Mouse (Mus musculus): ENCODE results near the gene Osbpl8. TPM values are rescaled to one million over a fixed set of nuclear protein-coding genes. Genes with fewer than 3 reads are reported as not detected.

The Osbpl8 gene
- total and polyA plus RNA-seq, 3 experiments = 10.9 to 73.7 (median 70.0) TPM

- 0 out of 2 replicates have a peak, but pooled peaks cover 2% of the 10 kb centered on the region for H3K79me2 ChIP-seq (replicated peaks; ENCODE audit: control insufficient read depth, insufficient read depth, low read length)
- WGBS = 80% methylated on average over 4 of the region's 4 CpGs
- H3K9ac ChIP-seq (ENCODE audit: low read depth, low read length) = no peak overlapping the region
- peaks cover 3% of the 10 kb centered on the region for H3K4me1 ChIP-seq (ENCODE audit: control insufficient read depth, insufficient read depth, low read length)
- DNase-seq = no peak
- H3K27me3 ChIP-seq (ENCODE audit: control insufficient read depth, insufficient read depth, low read length) = no peaks in the 10 kb centered on the region
- no peaks in the 10 kb centered on the region; the same call in none of the 2 replicates for H3K36me3 ChIP-seq (ENCODE audit: control insufficient read depth, insufficient read depth, low read length)
- H3K27ac ChIP-seq = no peak overlapping the region
- H3K4me3 ChIP-seq = no peak overlapping the region
- intact Hi-C loops (cut with DNase I) = no loop called here
- TF ChIP-seq POLR2A (IDR thresholded peaks at IDR 0.05; ENCODE audit: insufficient read depth, low read depth, low read length) = no peak
- no peak for TF ChIP-seq EP300 (IDR thresholded peaks at IDR 0.05; ENCODE audit: insufficient read depth, low read depth, low read length)
- no peak for TF ChIP-seq CTCF (IDR thresholded peaks at IDR 0.05)
Measured at GRCm38 (mm10) chr10:111250192-111250591, 85.6 kb downstream of the Osbpl8 start.

DNA sequence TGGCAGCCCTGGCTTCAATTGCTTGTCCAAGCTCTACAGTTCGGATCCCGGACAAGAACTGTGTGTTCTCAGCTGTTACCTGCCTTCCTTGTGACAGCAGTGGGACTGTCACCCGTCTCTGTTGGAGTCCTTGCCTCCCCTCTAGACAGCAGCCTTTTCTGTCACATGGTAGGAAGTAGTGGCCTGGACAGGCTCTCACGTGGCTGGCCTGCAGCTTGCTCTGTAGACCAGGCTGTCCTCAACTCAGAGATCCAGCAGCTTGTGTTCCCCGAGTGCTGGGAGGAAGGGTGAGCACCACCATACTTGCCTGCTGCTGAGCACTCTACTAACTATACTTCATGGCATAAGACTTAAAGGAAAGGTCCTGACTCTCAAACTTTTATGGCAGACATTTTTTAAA is 87.1 kb downstream of the Osbpl8 start:
- Histone ChIP-seq H3K4me1 (ENCODE audit: control insufficient read depth, insufficient read depth, low read length) (peaks cover 3% of the 10 kb centered on the region), H3K79me2 (replicated peaks; ENCODE audit: control insufficient read depth, insufficient read depth, low read length) (0 out of 2 replicates have a peak, but pooled peaks cover 2% of the 10 kb centered on the region), H3K4me3 (no peak overlapping the region), H3K9ac (ENCODE audit: low read depth, low read length) (no peak overlapping the region), H3K27ac (no peak overlapping the region), H3K27me3 (ENCODE audit: control insufficient read depth, insufficient read depth, low read length) (no peaks in the 10 kb centered on the region), H3K36me3 (ENCODE audit: control insufficient read depth, insufficient read depth, low read length) (no peaks in the 10 kb centered on the region; the same call in none of the 2 replicates)
- no peak for DNase-seq
- WGBS = 72% methylated on average over 5 of the region's 5 CpGs
- intact Hi-C loops (cut with DNase I) = no loop called here
- TF ChIP-seq POLR2A (IDR thresholded peaks at IDR 0.05; ENCODE audit: insufficient read depth, low read depth, low read length) (no peak), EP300 (IDR thresholded peaks at IDR 0.05; ENCODE audit: insufficient read depth, low read depth, low read length) (no peak), CTCF (IDR thresholded peaks at IDR 0.05) (no peak)

- TF ChIP-seq CTCF (IDR thresholded peaks at IDR 0.05) = no peak
- TF ChIP-seq POLR2A (IDR thresholded peaks at IDR 0.05; ENCODE audit: insufficient read depth, low read depth, low read length) = no peak
- TF ChIP-seq EP300 (IDR thresholded peaks at IDR 0.05; ENCODE audit: insufficient read depth, low read depth, low read length) = no peak
- DNase-seq = no peak
- H3K36me3 ChIP-seq (ENCODE audit: control insufficient read depth, insufficient read depth, low read length) = no peaks in the 10 kb centered on the region
- H3K4me3 ChIP-seq = no peak overlapping the region
- intact Hi-C loops (cut with DNase I) = no loop called here
- H3K79me2 ChIP-seq (replicated peaks; ENCODE audit: control insufficient read depth, insufficient read depth, low read length) = 0 out of 2 replicates have a peak, but pooled peaks cover 2% of the 10 kb centered on the region
- peaks cover 1% of the 10 kb centered on the region; the same call in 1 of the 2 replicates for H3K4me1 ChIP-seq (ENCODE audit: control insufficient read depth, insufficient read depth, low read length)
- H3K27ac ChIP-seq = no peak overlapping the region
- no peak overlapping the region for H3K9ac ChIP-seq (ENCODE audit: low read depth, low read length)
- WGBS = 91% methylated on average over 6 of the region's 6 CpGs
- no peaks in the 10 kb centered on the region for H3K27me3 ChIP-seq (ENCODE audit: control insufficient read depth, insufficient read depth, low read length)
Measured at GRCm38 (mm10) chr10:111255228-111255627, 90.7 kb downstream of the Osbpl8 start.

- Histone ChIP-seq H3K27me3 (ENCODE audit: control insufficient read depth, insufficient read depth, low read length) (no peaks in the 10 kb centered on the region), H3K79me2 (replicated peaks; ENCODE audit: control insufficient read depth, insufficient read depth, low read length) (0 out of 2 replicates have a peak, but pooled peaks cover 2% of the 10 kb centered on the region), H3K4me1 (ENCODE audit: control insufficient read depth, insufficient read depth, low read length) (peaks cover 1% of the 10 kb centered on the region; the same call in 1 of the 2 replicates), H3K4me3 (no peak overlapping the region), H3K9ac (ENCODE audit: low read depth, low read length) (no peak overlapping the region), H3K36me3 (ENCODE audit: control insufficient read depth, insufficient read depth, low read length) (no peaks in the 10 kb centered on the region; the same call in 1 of the 2 replicates), H3K27ac (no peak overlapping the region)
- DNase-seq = no peak
- 80% methylated on average over 3 of the region's 3 CpGs for WGBS
- intact Hi-C loops (cut with DNase I) = no loop called here
- TF ChIP-seq CTCF (IDR thresholded peaks at IDR 0.05) (no peak), POLR2A (IDR thresholded peaks at IDR 0.05; ENCODE audit: insufficient read depth, low read depth, low read length) (no peak), EP300 (IDR thresholded peaks at IDR 0.05; ENCODE audit: insufficient read depth, low read depth, low read length) (no peak)
Measured at GRCm38 (mm10) chr10:111256156-111256555, 91.6 kb downstream of the Osbpl8 start.

DNA sequence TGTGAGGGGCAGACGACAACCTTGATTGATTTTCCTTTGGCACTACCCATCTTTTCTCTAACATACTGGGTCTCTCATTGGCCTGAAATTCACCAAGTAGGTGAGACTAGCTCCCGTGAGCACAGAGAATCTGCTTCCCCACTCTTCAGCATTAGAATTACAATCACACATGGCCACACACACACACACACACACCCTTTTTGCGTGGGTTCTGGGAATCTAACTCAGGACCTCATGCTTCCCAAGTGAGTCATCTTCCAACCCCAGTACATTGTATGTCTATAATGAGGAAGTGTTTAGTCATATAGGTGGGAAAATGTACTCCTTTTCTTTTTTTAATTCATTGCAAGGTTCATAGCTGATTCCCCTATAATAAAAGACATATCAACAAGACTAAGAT is 92.8 kb downstream of the Osbpl8 start:
- Histone ChIP-seq H3K4me3 (no peak overlapping the region), H3K9ac (ENCODE audit: low read depth, low read length) (no peak overlapping the region), H3K27ac (no peak overlapping the region), H3K36me3 (ENCODE audit: control insufficient read depth, insufficient read depth, low read length) (peaks cover 2% of the 10 kb centered on the region; the same call in 1 of the 2 replicates), H3K4me1 (ENCODE audit: control insufficient read depth, insufficient read depth, low read length) (peaks cover 1% of the 10 kb centered on the region; the same call in 1 of the 2 replicates), H3K79me2 (replicated peaks; ENCODE audit: control insufficient read depth, insufficient read depth, low read length) (no peaks in the 10 kb centered on the region), H3K27me3 (ENCODE audit: control insufficient read depth, insufficient read depth, low read length) (no peaks in the 10 kb centered on the region)
- intact Hi-C loops (cut with DNase I) = no loop called here
- DNase-seq = no peak
- no peak for TF ChIP-seq POLR2A (IDR thresholded peaks at IDR 0.05; ENCODE audit: insufficient read depth, low read depth, low read length)
- WGBS = 78% methylated on average over 3 of the region's 3 CpGs

- H3K4me3 ChIP-seq = no peak overlapping the region
- H3K79me2 ChIP-seq (replicated peaks; ENCODE audit: control insufficient read depth, insufficient read depth, low read length) = no peaks in the 10 kb centered on the region
- WGBS = 96% methylated on average over 3 of the region's 3 CpGs
- intact Hi-C loops (cut with DNase I) = no loop called here
- H3K27ac ChIP-seq = no peak overlapping the region
- H3K36me3 ChIP-seq (ENCODE audit: control insufficient read depth, insufficient read depth, low read length) = peaks cover 2% of the 10 kb centered on the region; the same call in 1 of the 2 replicates
- H3K9ac ChIP-seq (ENCODE audit: low read depth, low read length) = no peak overlapping the region
- TF ChIP-seq EP300 (IDR thresholded peaks at IDR 0.05; ENCODE audit: insufficient read depth, low read depth, low read length) (no peak), POLR2A (IDR thresholded peaks at IDR 0.05; ENCODE audit: insufficient read depth, low read depth, low read length) (no peak), CTCF (IDR thresholded peaks at IDR 0.05) (no peak)
- DNase-seq = no peak
- H3K4me1 ChIP-seq (ENCODE audit: control insufficient read depth, insufficient read depth, low read length) = no peaks in the 10 kb centered on the region; the same call in 1 of the 2 replicates
- no peaks in the 10 kb centered on the region for H3K27me3 ChIP-seq (ENCODE audit: control insufficient read depth, insufficient read depth, low read length)
Measured at GRCm38 (mm10) chr10:111258256-111258655, 93.7 kb downstream of the Osbpl8 start.

Data from heart, adult 2 months (tissue).